In the genomic region with DNA sequence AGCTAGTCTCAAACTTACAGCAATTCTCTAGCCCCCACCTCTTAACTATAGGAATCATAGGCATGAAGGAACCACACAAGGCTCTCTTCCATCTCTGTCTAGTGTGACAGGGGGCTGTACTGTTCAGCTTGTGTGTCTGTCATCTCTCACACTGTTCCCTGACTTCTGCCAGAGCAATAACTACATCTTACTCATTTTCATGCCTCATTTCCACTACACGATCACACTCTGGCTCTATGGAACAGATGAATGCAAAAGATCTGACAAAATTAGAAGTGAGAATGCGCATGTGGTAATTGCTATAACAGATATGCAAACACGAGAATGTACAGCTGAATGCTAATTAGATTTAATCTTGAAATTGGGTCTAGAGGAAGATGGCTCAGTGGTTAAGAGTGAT, we compare ENCODE assay signal across 30 mouse cellular contexts.
DNase-seq lines count a peak whose midpoint lies in the region; ATAC-seq and TF ChIP-seq lines count a peak whose summit lies in the region.
"Had no signal": no experiment of that assay in that cellular context is flagged by ENCODE, and none has a peak within 500 bp of the region (broad histone marks: within the 10 kb centered on the region; RNA-seq: fewer than 3 reads in every experiment).

No protein-coding gene starts in this region.

- peak; percentile 77 for ATAC-seq in forebrain, embryonic 16.5 days
- no peak for ATAC-seq in forebrain, embryonic 11.5 days (replicated peaks; ENCODE audit: low FRiP score)
- ATAC-seq in hindbrain, embryonic 13.5 days (ENCODE audit: low FRiP score), result no peak
- ATAC-seq: intestine, postnatal 0 days; Patski had no signal

- peaks cover 3% of the 10 kb centered on the region; the same call in 1 of the 2 replicates for H3K9me3 ChIP-seq in forebrain, embryonic 16.5 days (ENCODE audit: control insufficient read depth, low read length)
- no peaks in the 10 kb centered on the region; the same call in none of the 2 replicates for H3K9me3 ChIP-seq in forebrain, embryonic 11.5 days (ENCODE audit: control insufficient read depth, low read length)
- H3K9me3 ChIP-seq in hindbrain, embryonic 13.5 days, result 0 out of 2 replicates have a peak, but pooled peaks cover 5% of the 10 kb centered on the region
- H3K9me3 ChIP-seq: heart, embryonic 15.5 days; hindbrain, embryonic 15.5 days had no signal

- H3K27me3 ChIP-seq in forebrain, embryonic 16.5 days (replicated peaks; ENCODE audit: control insufficient read depth, insufficient read depth, low read length), result no peaks in the 10 kb centered on the region
- H3K27me3 ChIP-seq in forebrain, embryonic 11.5 days (ENCODE audit: control insufficient read depth, insufficient read depth, low read length), result no peaks in the 10 kb centered on the region
- H3K27me3 ChIP-seq in hindbrain, embryonic 13.5 days, result no peaks in the 10 kb centered on the region
- H3K27me3 ChIP-seq: CH12.LX; embryonic facial prominence, embryonic 13.5 days; heart, embryonic 12.5 days; heart, embryonic 15.5 days; hindbrain, embryonic 15.5 days; Patski had no signal

- no peak for DNase-seq in forebrain, embryonic 11.5 days (ENCODE audit: low spot score)
- peak; percentile 35 for DNase-seq in heart, adult 11 months
- DNase-seq in heart, postnatal 10 days, result no peak
- DNase-seq in brain, embryonic 14.5 days (ENCODE audit: low read depth), result peak; percentile 55
- DNase-seq in cerebellum, adult 11-12 months, result no peak
- DNase-seq: adrenal gland, postnatal 10 days; B cell, adult 2 months; cerebellum, adult 11 months; cerebellum, adult 8-10 months; cerebellum, postnatal 10 days; cerebellum, postnatal 36 days; embryo, embryonic 11 days; gastrocnemius, adult 2 months; gastrocnemius, postnatal 14 days; heart, adult 18-20 months; heart, postnatal 14 days; heart, postnatal 4 days; kidney, adult 2 months had no signal

- no peak for TF ChIP-seq CTCF in brain, embryonic 14.5 days (IDR thresholded peaks at IDR 0.05; ENCODE audit: borderline replicate concordance, extremely low read depth, insufficient read depth, insufficient read length)

- no peak for TF ChIP-seq POLR2A in brain, embryonic 14.5 days (IDR thresholded peaks at IDR 0.05; ENCODE audit: borderline replicate concordance, extremely low read depth, insufficient read depth, insufficient read length, poor library complexity, severe bottlenecking)

- no peaks in the 10 kb centered on the region for H3K36me3 ChIP-seq in forebrain, embryonic 16.5 days (ENCODE audit: control insufficient read depth, insufficient read depth)
- no peaks in the 10 kb centered on the region for H3K36me3 ChIP-seq in forebrain, embryonic 11.5 days (ENCODE audit: control insufficient read depth, insufficient read depth, low read length)
- H3K36me3 ChIP-seq in hindbrain, embryonic 13.5 days, result no peaks in the 10 kb centered on the region
- H3K36me3 ChIP-seq: embryonic facial prominence, embryonic 10.5 days; embryonic facial prominence, embryonic 13.5 days; G1E; heart, embryonic 12.5 days; heart, embryonic 15.5 days; hindbrain, embryonic 15.5 days had no signal

- 59% methylated on average over 3 of the region's 3 CpGs for WGBS in forebrain, embryonic 16.5 days
- 89% methylated on average over 3 of the region's 3 CpGs for WGBS in forebrain, embryonic 11.5 days
- WGBS in hindbrain, embryonic 13.5 days, result 80% methylated on average over 3 of the region's 3 CpGs

- intact Hi-C loops in heart, postnatal 10 days (cut with DNase I), result no loop called here

- H3K4me2 ChIP-seq in forebrain, embryonic 16.5 days (ENCODE audit: low read length), result no peak overlapping the region
- H3K4me2 ChIP-seq in forebrain, embryonic 11.5 days (ENCODE audit: low read depth, low read length, severe bottlenecking), result no peak overlapping the region
- H3K4me2 ChIP-seq in hindbrain, embryonic 13.5 days, result no peak overlapping the region
- H3K4me2 ChIP-seq: embryonic facial prominence, embryonic 13.5 days; heart, embryonic 12.5 days; heart, embryonic 15.5 days; hindbrain, embryonic 15.5 days had no signal

- no peaks in the 10 kb centered on the region; the same call in 1 of the 2 replicates for H3K4me1 ChIP-seq in forebrain, embryonic 16.5 days (replicated peaks; ENCODE audit: control insufficient read depth, insufficient read depth, low read length)
- H3K4me1 ChIP-seq in forebrain, embryonic 11.5 days (replicated peaks; ENCODE audit: control insufficient read depth, insufficient read depth, low read length), result no peaks in the 10 kb centered on the region
- H3K4me1 ChIP-seq in hindbrain, embryonic 13.5 days (replicated peaks), result no peaks in the 10 kb centered on the region
- H3K4me1 ChIP-seq: embryonic facial prominence, embryonic 10.5 days; embryonic facial prominence, embryonic 13.5 days; heart, embryonic 12.5 days; heart, embryonic 15.5 days; hindbrain, embryonic 15.5 days had no signal

- H3K4me3 ChIP-seq in forebrain, embryonic 16.5 days (replicated peaks; ENCODE audit: low read length), result no peak overlapping the region
- H3K4me3 ChIP-seq in forebrain, embryonic 11.5 days (ENCODE audit: low read depth, low read length), result no peak overlapping the region
- H3K4me3 ChIP-seq in hindbrain, embryonic 13.5 days, result no peak overlapping the region
- H3K4me3 ChIP-seq: embryonic facial prominence, embryonic 10.5 days; embryonic facial prominence, embryonic 13.5 days; erythroblast, embryonic 14.5 days; gastrocnemius, adult 2 months; heart, embryonic 12.5 days; heart, embryonic 15.5 days; hindbrain, embryonic 15.5 days had no signal

- H3K9ac ChIP-seq in forebrain, embryonic 16.5 days (replicated peaks; ENCODE audit: low read depth, low read length), result no peak overlapping the region
- H3K9ac ChIP-seq in forebrain, embryonic 11.5 days (ENCODE audit: low read length), result no peak overlapping the region
- H3K9ac ChIP-seq in hindbrain, embryonic 13.5 days, result no peak overlapping the region
- H3K9ac ChIP-seq: embryonic facial prominence, embryonic 13.5 days; heart, embryonic 12.5 days; heart, embryonic 15.5 days; hindbrain, embryonic 15.5 days had no signal

- H3K27ac ChIP-seq in forebrain, embryonic 16.5 days (ENCODE audit: low read length), result 0 out of 2 replicates have a peak overlapping the region, but pooled peaks have one; percentile 23
- no peak overlapping the region for H3K27ac ChIP-seq in forebrain, embryonic 11.5 days (ENCODE audit: low read depth, low read length)
- no peak overlapping the region for H3K27ac ChIP-seq in hindbrain, embryonic 13.5 days
- H3K27ac ChIP-seq: embryonic facial prominence, embryonic 10.5 days; embryonic facial prominence, embryonic 13.5 days; gastrocnemius, adult 2 months; heart, embryonic 15.5 days; hindbrain, embryonic 15.5 days had no signal

Comparison
In these comparisons a context has a peak if more than half of its experiments do, and no peak if none do; other contexts are left out.
1. DNase-seq: peak in heart, adult 11 months (single experiment) and brain, embryonic 14.5 days (single experiment); none in forebrain, embryonic 11.5 days (single experiment), heart, postnatal 10 days (0 of 2) and cerebellum, adult 11-12 months (single experiment).